Mouse (Mus musculus) adrenal gland, adult 8-10 months (tissue): Measurements from ENCODE around the gene Zfhx3. TPM values are rescaled to one million over a fixed set of nuclear protein-coding genes. Genes with fewer than 3 reads are reported as not detected.
A peak's percentile ranks its signal among the peaks of the same experiment; 100 is the strongest.

Source experiments
- DNase-seq: peaks from one replicate; pipeline ENCODE4 v3.0.0; 2022
- total RNA-seq, 4 experiments: library from RNA; stranded (reverse); gene quantifications; 2 replicates each; pipeline ENCODE4 v1.2.4; 2022

Zfhx3 gene
- total RNA-seq, 4 experiments from 2014 or later, result 40.3 to 85.2 (median 55.1) TPM

- DNase-seq, result peak; percentile 6
These were observed 764.0 kb downstream of the Zfhx3 start for GRCm38 (mm10) chr8:108706491-108706847.

- peak; percentile 18 for DNase-seq
These were observed 764.6 kb downstream of the Zfhx3 start for GRCm38 (mm10) chr8:108706848-108707541.

- peak; percentile 0 for DNase-seq
These were observed 765.3 kb downstream of the Zfhx3 start for GRCm38 (mm10) chr8:108707576-108708281.

- no peak for DNase-seq
These were observed 766.5 kb downstream of the Zfhx3 start for GRCm38 (mm10) chr8:108708833-108709387.

- DNase-seq, result no peak
These were observed 767.0 kb downstream of the Zfhx3 start for GRCm38 (mm10) chr8:108709441-108709840.

GRCm38 (mm10) chr8:108709928-108710606 is 767.6 kb downstream of the Zfhx3 start:
- no peak for DNase-seq

GRCm38 (mm10) chr8:108710607-108711489 is 768.4 kb downstream of the Zfhx3 start:
- no peak for DNase-seq

- no peak for DNase-seq
These were observed 769.0 kb downstream of the Zfhx3 start for GRCm38 (mm10) chr8:108711490-108711793.

- DNase-seq, result no peak
These were observed 769.6 kb downstream of the Zfhx3 start for GRCm38 (mm10) chr8:108712001-108712411.

- DNase-seq, result no peak
These were observed 770.2 kb downstream of the Zfhx3 start for GRCm38 (mm10) chr8:108712607-108713006.

- DNase-seq, result no peak
These were observed 771.1 kb downstream of the Zfhx3 start for GRCm38 (mm10) chr8:108713346-108714142.

- DNase-seq, result no peak
These were observed 771.7 kb downstream of the Zfhx3 start for GRCm38 (mm10) chr8:108714143-108714635.

GRCm38 (mm10) chr8:108714636-108715415 is 772.4 kb downstream of the Zfhx3 start:
- DNase-seq, result peak; percentile 74

GRCm38 (mm10) chr8:108715416-108715948 is 773.0 kb downstream of the Zfhx3 start:
- no peak for DNase-seq

GRCm38 (mm10) chr8:108716291-108716811 is 773.9 kb downstream of the Zfhx3 start:
- no peak for DNase-seq

- DNase-seq, result no peak
These were observed 775.1 kb downstream of the Zfhx3 start for GRCm38 (mm10) chr8:108717545-108717944.

- DNase-seq, result no peak
These were observed 775.6 kb downstream of the Zfhx3 start for GRCm38 (mm10) chr8:108718031-108718430.

GRCm38 (mm10) chr8:108720840-108721239 is 778.4 kb downstream of the Zfhx3 start:
- DNase-seq, result no peak

- DNase-seq, result peak; percentile 88
These were observed 780.4 kb downstream of the Zfhx3 start for GRCm38 (mm10) chr8:108722671-108723513.
